Mouse (Mus musculus) megakaryocyte, embryonic 14.5 days (primary cell): ENCODE measurements around the gene Unc13d. TPM values are rescaled to one million over a fixed set of nuclear protein-coding genes. Genes with fewer than 3 reads are reported as not detected.
"Not testable (repeated sequence)": the region's sequence is repeated elsewhere in the genome, so short reads cannot be mapped to it uniquely, and the experiment has no call there.

ENCODE experiments used
- H3K27me3 ChIP-seq: replicated peaks from 2 replicates; pipeline ENCODE3; 2012; ENCODE audit warnings: inconsistent platforms
- H3K36me3 ChIP-seq: replicated peaks from 2 replicates; pipeline ENCODE3; 2012; ENCODE audit warnings: low read length, inconsistent platforms, mixed read lengths
- H3K4me1 ChIP-seq: 2 replicates; pipeline ENCODE4 v1.6.1; 2012; ENCODE audit warnings: inconsistent platforms
- H3K4me3 ChIP-seq: replicated peaks from 2 replicates; pipeline ENCODE3; 2012; ENCODE audit warnings: moderate library complexity, mild to moderate bottlenecking, inconsistent platforms
- H3K9me3 ChIP-seq: 2 replicates; pipeline ENCODE4 v1.6.1; 2012; ENCODE audit warnings: inconsistent platforms
- FLI1 ChIP-seq: IDR thresholded peaks from 2 replicates; pipeline ENCODE4 v1.6.1; 2012; ENCODE audit warnings: low read length, inconsistent platforms, mixed read lengths
- GATA1 ChIP-seq: IDR thresholded peaks from 3 replicates; pipeline ENCODE4 v1.6.1; 2012; ENCODE audit warnings: mixed read lengths, low read length, inconsistent platforms, borderline replicate concordance
- polyA plus RNA-seq: library from polyadenylated mRNA; stranded (reverse); fragments of >175 nt; gene quantifications from 2 replicates; pipeline ENCODE4 v1.2.3, GENCODE M21; 2012; ENCODE audit warnings: low replicate concordance; ENCODE audit not compliant: insufficient read depth

Unc13d gene
- 221 and 384 TPM in 2 replicates for polyA plus RNA-seq

GRCm38 (mm10) chr11:116077446-116078204 is at the start of gene Unc13d:
Gene Unc13d (minus strand): TSS chr11:116077961.
- peak within 1 kb of the TSS; percentile 96 for H3K4me3 ChIP-seq
- peaks cover 82% of the 10 kb centered on the region for H3K36me3 ChIP-seq
- no peaks in the 10 kb centered on the region for H3K9me3 ChIP-seq
- no peaks in the 10 kb centered on the region for H3K27me3 ChIP-seq
- H3K4me1 ChIP-seq, result peaks cover 99% of the 10 kb centered on the region
- TF ChIP-seq FLI1 (no peak), GATA1 (0 out of 3 replicates have a peak, but pooled peaks have one; percentile 31)

GRCm38 (mm10) chr11:116126261-116126660 is 48.5 kb upstream of the Unc13d start:
- no peak overlapping the region for H3K4me3 ChIP-seq
- H3K36me3 ChIP-seq, result peaks cover 74% of the 10 kb centered on the region
- TF ChIP-seq GATA1 (no peak), FLI1 (no peak)
- H3K27me3 ChIP-seq, result no peaks in the 10 kb centered on the region
- H3K4me1 ChIP-seq, result peaks cover 56% of the 10 kb centered on the region
- peaks cover 12% of the 10 kb centered on the region for H3K9me3 ChIP-seq

GRCm38 (mm10) chr11:116121731-116122245 is 44.0 kb upstream of the Unc13d start:
- H3K27me3 ChIP-seq, H3K4me3 ChIP-seq: not testable (repeated sequence)
- peaks cover 79% of the 10 kb centered on the region for H3K36me3 ChIP-seq
- H3K4me1 ChIP-seq, result peaks cover 21% of the 10 kb centered on the region
- peaks cover 12% of the 10 kb centered on the region for H3K9me3 ChIP-seq

GRCm38 (mm10) chr11:116117819-116118218 is 40.1 kb upstream of the Unc13d start:
- H3K9me3 ChIP-seq, result no peaks in the 10 kb centered on the region; the same call in 1 of the 2 replicates
- no peak overlapping the region for H3K4me3 ChIP-seq
- TF ChIP-seq GATA1 (no peak), FLI1 (no peak)
- H3K27me3 ChIP-seq, result no peaks in the 10 kb centered on the region
- H3K4me1 ChIP-seq, result peaks cover 28% of the 10 kb centered on the region
- H3K36me3 ChIP-seq, result peaks cover 51% of the 10 kb centered on the region

GRCm38 (mm10) chr11:116117241-116117640 is 39.5 kb upstream of the Unc13d start:
- Histone ChIP-seq H3K36me3 (peaks cover 45% of the 10 kb centered on the region), H3K4me3 (peak overlapping the region; percentile 33), H3K9me3 (no peaks in the 10 kb centered on the region; the same call in 1 of the 2 replicates), H3K27me3 (no peaks in the 10 kb centered on the region), H3K4me1 (peaks cover 31% of the 10 kb centered on the region)
- no peak for TF ChIP-seq FLI1
- TF ChIP-seq GATA1, result no peak

- H3K27me3 ChIP-seq, result peaks cover 21% of the 10 kb centered on the region
- no peaks in the 10 kb centered on the region for H3K9me3 ChIP-seq
- peaks cover 38% of the 10 kb centered on the region for H3K36me3 ChIP-seq
- no peak for TF ChIP-seq GATA1
- no peak for TF ChIP-seq FLI1
- peak overlapping the region; percentile 82 for H3K4me3 ChIP-seq
- H3K4me1 ChIP-seq, result peaks cover 70% of the 10 kb centered on the region
Measured at GRCm38 (mm10) chr11:116111611-116112203, 33.9 kb upstream of the Unc13d start.

GRCm38 (mm10) chr11:116111067-116111466 is 33.3 kb upstream of the Unc13d start:
- Histone ChIP-seq H3K4me3 (peak overlapping the region; percentile 95), H3K4me1 (peaks cover 74% of the 10 kb centered on the region), H3K36me3 (peaks cover 41% of the 10 kb centered on the region), H3K27me3 (peaks cover 21% of the 10 kb centered on the region), H3K9me3 (no peaks in the 10 kb centered on the region)
- TF ChIP-seq FLI1 (no peak), GATA1 (no peak)

GRCm38 (mm10) chr11:116110540-116110939 is 32.8 kb upstream of the Unc13d start:
- TF ChIP-seq FLI1, result no peak
- TF ChIP-seq GATA1, result no peak
- Histone ChIP-seq H3K27me3 (peaks cover 21% of the 10 kb centered on the region), H3K4me3 (peak overlapping the region; percentile 95), H3K36me3 (peaks cover 46% of the 10 kb centered on the region), H3K9me3 (no peaks in the 10 kb centered on the region), H3K4me1 (peaks cover 79% of the 10 kb centered on the region)

GRCm38 (mm10) chr11:116110131-116110530 is 32.4 kb upstream of the Unc13d start:
- H3K36me3 ChIP-seq, result peaks cover 48% of the 10 kb centered on the region
- peak overlapping the region; percentile 95 for H3K4me3 ChIP-seq
- no peaks in the 10 kb centered on the region for H3K9me3 ChIP-seq
- H3K27me3 ChIP-seq, result peaks cover 21% of the 10 kb centered on the region
- no peak for TF ChIP-seq GATA1
- no peak for TF ChIP-seq FLI1
- H3K4me1 ChIP-seq, result peaks cover 83% of the 10 kb centered on the region
